Mouse (Mus musculus) liver, embryonic 12.5 days (tissue): ENCODE results near the gene Dpp10. TPM values are rescaled to one million over a fixed set of nuclear protein-coding genes. Genes with fewer than 3 reads are reported as not detected.

Source experiments
- ATAC-seq: fragments of 200-750 bp; cut with Nextera tagmentation; 2 replicates; pipeline ENCODE4 v1.8.0; 2017; ENCODE audit warnings: moderate number of reproducible peaks, mild to moderate bottlenecking, moderate library complexity
- H3K27ac ChIP-seq: fragments of 300-500 bp; sonication (generic); 2 replicates; pipeline ENCODE4 v1.5.1; 2016; ENCODE audit warnings: mild to moderate bottlenecking
- H3K27me3 ChIP-seq: fragments of 300-500 bp; sonication (generic); replicated peaks from 2 replicates; pipeline ENCODE4 v1.6.1; 2016; ENCODE audit warnings: mild to moderate bottlenecking, moderate library complexity
- H3K36me3 ChIP-seq: fragments of 300-500 bp; sonication (generic); 2 replicates; pipeline ENCODE4 v1.6.1; 2016; ENCODE audit warnings: mild to moderate bottlenecking, moderate library complexity
- H3K4me1 ChIP-seq: fragments of 300-500 bp; sonication (generic); 2 replicates; pipeline ENCODE4 v1.6.1; 2016
- H3K4me2 ChIP-seq: fragments of 300-500 bp; sonication (generic); 2 replicates; pipeline ENCODE4 v1.6.1; 2016; ENCODE audit warnings: mild to moderate bottlenecking, moderate library complexity
- H3K4me3 ChIP-seq: fragments of 300-500 bp; sonication (generic); 2 replicates; pipeline ENCODE4 v1.5.1; 2016; ENCODE audit warnings: mild to moderate bottlenecking, moderate library complexity
- H3K9ac ChIP-seq: fragments of 300-500 bp; sonication (generic); 2 replicates; pipeline ENCODE4 v1.6.1; 2016; ENCODE audit warnings: mild to moderate bottlenecking, moderate library complexity
- H3K9me3 ChIP-seq: fragments of 300-500 bp; sonication (generic); replicated peaks from 2 replicates; pipeline ENCODE4 v1.6.1; 2016; ENCODE audit warnings: mild to moderate bottlenecking, moderate library complexity
- WGBS: fragments of 180-500 bp; shearing (Covaris S2); methylation state at CpG from one replicate; pipeline ENCODE4 v1.1.7; 2016; ENCODE audit not compliant: insufficient replicate concordance; 5-methylcytosine and 5-hydroxymethylcytosine counted together
- polyA plus RNA-seq: library from polyadenylated mRNA; unstranded; fragments of >200 nt; fragmentation: Nextera tagmentation; extraction: Ambion mirVana; gene quantifications from 2 replicates; pipeline ENCODE4 v1.2.1, GENCODE M21; 2016

The Dpp10 gene
- polyA plus RNA-seq, 1 experiment from 2014 or later: not detected

- H3K27ac ChIP-seq: no peak overlapping the region
- WGBS: 54% methylated on average over 2 of the region's 2 CpGs
- no peaks in the 10 kb centered on the region for H3K4me1 ChIP-seq
- H3K36me3 ChIP-seq: no peaks in the 10 kb centered on the region
- no peaks in the 10 kb centered on the region for H3K27me3 ChIP-seq
- no peaks in the 10 kb centered on the region for H3K9me3 ChIP-seq
- no peak for ATAC-seq
- no peak overlapping the region for H3K4me3 ChIP-seq
- no peak overlapping the region for H3K4me2 ChIP-seq
- H3K9ac ChIP-seq: no peak overlapping the region
These were observed 59.9 kb downstream of the Dpp10 start for GRCm38 (mm10) chr1:123985324-123986024.

DNA sequence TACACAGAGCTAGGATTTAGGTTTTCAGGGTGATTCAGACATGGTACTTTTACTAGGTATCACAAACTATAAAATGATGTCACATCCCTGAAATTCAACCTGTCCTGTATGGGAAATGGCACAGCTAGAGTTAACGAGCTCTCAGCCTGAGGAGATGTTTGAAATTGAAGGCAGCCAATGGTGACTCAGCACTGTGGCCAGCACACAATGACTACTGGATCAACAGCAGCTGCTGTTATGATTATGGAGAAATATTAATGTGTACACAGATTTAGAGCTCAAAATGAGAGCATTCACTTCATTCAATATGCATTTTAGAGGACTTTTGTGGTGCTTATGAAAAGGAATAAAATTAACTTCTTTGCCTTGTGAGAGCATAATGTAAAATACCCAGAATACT lies 66.8 kb downstream of the Dpp10 start:
- 41% methylated on average over 1 of the region's 1 CpGs for WGBS
- Histone ChIP-seq H3K9me3 (no peaks in the 10 kb centered on the region), H3K4me3 (no peak overlapping the region), H3K9ac (no peak overlapping the region), H3K27ac (no peak overlapping the region), H3K27me3 (no peaks in the 10 kb centered on the region), H3K4me2 (no peak overlapping the region), H3K4me1 (no peaks in the 10 kb centered on the region), H3K36me3 (no peaks in the 10 kb centered on the region)
- ATAC-seq: no peak

DNA sequence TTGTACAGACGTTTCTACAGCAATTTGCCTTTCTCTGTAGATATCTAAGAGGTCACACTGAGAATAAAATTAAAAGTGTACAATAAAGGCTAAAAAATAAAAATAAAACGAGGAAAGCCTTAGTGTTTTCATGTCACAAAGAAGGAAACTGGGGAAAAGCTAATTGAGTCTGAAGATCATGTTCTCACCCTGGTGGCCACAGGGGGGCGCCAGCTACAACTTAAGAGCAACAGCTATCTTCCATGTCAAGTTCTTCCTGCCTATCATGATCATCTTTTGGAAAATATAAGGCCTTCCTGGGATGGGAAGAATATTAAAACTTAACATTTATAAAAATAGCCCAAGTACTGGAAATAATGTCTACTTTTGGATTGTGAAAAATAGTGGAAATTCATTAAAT lies 70.7 kb downstream of the Dpp10 start:
- H3K27me3 ChIP-seq: no peaks in the 10 kb centered on the region
- WGBS: 20% methylated on average over 3 of the region's 3 CpGs
- H3K4me1 ChIP-seq: no peaks in the 10 kb centered on the region
- no peak overlapping the region for H3K9ac ChIP-seq
- H3K4me3 ChIP-seq: no peak overlapping the region
- no peak overlapping the region for H3K4me2 ChIP-seq
- H3K27ac ChIP-seq: no peak overlapping the region
- H3K36me3 ChIP-seq: no peaks in the 10 kb centered on the region
- no peaks in the 10 kb centered on the region for H3K9me3 ChIP-seq
- ATAC-seq: no peak

GRCm38 (mm10) chr1:123946149-123946548 lies 99.2 kb downstream of the Dpp10 start:
- Histone ChIP-seq H3K27ac (no peak overlapping the region), H3K9ac (no peak overlapping the region), H3K4me2 (no peak overlapping the region), H3K36me3 (no peaks in the 10 kb centered on the region), H3K27me3 (no peaks in the 10 kb centered on the region), H3K4me3 (no peak overlapping the region), H3K9me3 (no peaks in the 10 kb centered on the region), H3K4me1 (no peaks in the 10 kb centered on the region)
- ATAC-seq: no peak
- WGBS: 55% methylated on average over 4 of the region's 4 CpGs

DNA sequence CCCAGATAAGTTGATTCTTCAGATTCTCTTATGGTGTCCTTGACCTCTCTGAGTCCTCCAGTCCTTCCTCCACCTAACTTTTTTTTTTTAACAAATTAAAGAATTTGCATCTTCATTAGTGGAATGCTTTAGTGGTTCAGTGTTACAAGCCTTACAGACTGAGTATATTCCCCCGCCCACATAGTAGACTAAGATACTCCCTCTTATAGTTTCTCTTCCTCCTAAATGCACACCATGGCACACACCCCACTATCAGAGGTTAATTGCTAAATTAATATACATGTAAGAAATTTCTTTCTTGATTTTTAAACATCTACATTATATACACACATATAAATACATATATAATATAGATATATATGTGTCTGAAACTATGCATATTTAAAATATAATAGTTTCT lies 104.5 kb downstream of the Dpp10 start:
- H3K9ac ChIP-seq: no peak overlapping the region
- no peak overlapping the region for H3K4me2 ChIP-seq
- no peak overlapping the region for H3K27ac ChIP-seq
- H3K9me3 ChIP-seq: no peaks in the 10 kb centered on the region
- H3K36me3 ChIP-seq: no peaks in the 10 kb centered on the region
- WGBS: 78% methylated on average over 1 of the region's 1 CpGs
- no peak for ATAC-seq
- H3K4me3 ChIP-seq: no peak overlapping the region
- no peaks in the 10 kb centered on the region for H3K4me1 ChIP-seq
- no peaks in the 10 kb centered on the region for H3K27me3 ChIP-seq

- no peak for ATAC-seq
- no peak overlapping the region for H3K4me3 ChIP-seq
- H3K9ac ChIP-seq: no peak overlapping the region
- H3K9me3 ChIP-seq: no peaks in the 10 kb centered on the region
- no peak overlapping the region for H3K27ac ChIP-seq
- H3K4me2 ChIP-seq: no peak overlapping the region
- no peaks in the 10 kb centered on the region for H3K27me3 ChIP-seq
- no peaks in the 10 kb centered on the region for H3K4me1 ChIP-seq
- WGBS: 38% methylated on average over 7 of the region's 7 CpGs
- no peaks in the 10 kb centered on the region for H3K36me3 ChIP-seq
These were observed 111.3 kb downstream of the Dpp10 start for GRCm38 (mm10) chr1:123933812-123934727.

GRCm38 (mm10) chr1:123928003-123928370 lies 117.4 kb downstream of the Dpp10 start:
- Histone ChIP-seq H3K27me3 (no peaks in the 10 kb centered on the region), H3K9me3 (no peaks in the 10 kb centered on the region), H3K36me3 (no peaks in the 10 kb centered on the region), H3K4me3 (no peak overlapping the region), H3K9ac (no peak overlapping the region), H3K27ac (no peak overlapping the region), H3K4me2 (no peak overlapping the region), H3K4me1 (no peaks in the 10 kb centered on the region)
- ATAC-seq: no peak
- WGBS: 50% methylated on average over 3 of the region's 3 CpGs

GRCm38 (mm10) chr1:123927278-123928002 lies 117.9 kb downstream of the Dpp10 start:
- ATAC-seq: no peak

DNA sequence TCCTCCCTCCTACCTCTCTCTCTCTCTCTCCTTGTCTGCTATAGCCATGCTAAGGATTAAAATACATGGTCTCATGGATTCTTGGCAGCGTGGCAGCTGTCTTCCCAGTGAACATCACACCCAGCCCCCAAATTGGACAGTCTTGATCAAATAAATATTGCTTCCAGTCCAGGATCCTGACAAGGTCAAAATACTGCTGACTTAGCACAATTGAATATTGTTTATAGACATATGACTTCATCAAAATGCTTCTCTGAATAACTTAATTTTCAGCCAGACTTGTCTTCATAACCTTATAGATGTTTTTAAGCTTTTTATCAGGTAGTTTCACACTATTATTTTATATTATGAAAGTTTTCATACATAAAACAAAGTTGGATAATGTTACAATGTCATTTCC lies 120.5 kb downstream of the Dpp10 start:
- Histone ChIP-seq H3K4me3 (no peak overlapping the region), H3K9me3 (no peaks in the 10 kb centered on the region), H3K9ac (no peak overlapping the region), H3K27me3 (no peaks in the 10 kb centered on the region), H3K27ac (no peak overlapping the region), H3K4me1 (no peaks in the 10 kb centered on the region), H3K36me3 (no peaks in the 10 kb centered on the region), H3K4me2 (no peak overlapping the region)
- WGBS: 52% methylated on average over 1 of the region's 1 CpGs
- no peak for ATAC-seq

More at GRCm38 (mm10) chr1:123927278-123928002, 117.9 kb downstream of the Dpp10 start:
- no peak overlapping the region for H3K4me3 ChIP-seq
- no peak overlapping the region for H3K4me2 ChIP-seq
- no peaks in the 10 kb centered on the region for H3K9me3 ChIP-seq
- H3K36me3 ChIP-seq: no peaks in the 10 kb centered on the region
- no peak overlapping the region for H3K9ac ChIP-seq
- no peaks in the 10 kb centered on the region for H3K4me1 ChIP-seq
- no peaks in the 10 kb centered on the region for H3K27me3 ChIP-seq
- H3K27ac ChIP-seq: no peak overlapping the region

DNA sequence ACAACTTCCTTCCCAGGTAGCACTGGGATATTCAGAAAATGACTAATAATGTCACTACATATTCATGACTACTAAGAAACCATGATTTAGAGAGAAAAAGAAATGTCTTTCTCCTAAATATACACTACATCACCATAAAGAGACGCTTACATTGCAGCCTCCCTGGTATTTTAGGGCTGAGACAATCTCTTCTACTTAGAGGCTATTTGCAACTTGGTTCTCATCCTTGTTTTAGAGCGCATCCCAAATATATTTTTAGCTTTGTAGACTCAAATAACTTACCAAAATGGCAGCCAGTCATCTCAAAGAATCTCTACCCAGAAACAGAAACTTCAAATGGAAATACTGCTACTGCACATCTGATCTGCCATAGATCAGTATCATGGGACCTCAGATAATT lies 121.5 kb downstream of the Dpp10 start:
- Histone ChIP-seq H3K4me1 (no peaks in the 10 kb centered on the region), H3K27ac (no peak overlapping the region), H3K27me3 (no peaks in the 10 kb centered on the region), H3K4me2 (no peak overlapping the region), H3K36me3 (no peaks in the 10 kb centered on the region), H3K9me3 (no peaks in the 10 kb centered on the region), H3K9ac (no peak overlapping the region), H3K4me3 (no peak overlapping the region)
- ATAC-seq: no peak
- WGBS: 42% methylated on average over 2 of the region's 2 CpGs

GRCm38 (mm10) chr1:123919606-123920005 lies 125.8 kb downstream of the Dpp10 start:
- Histone ChIP-seq H3K9ac (no peak overlapping the region), H3K4me1 (no peaks in the 10 kb centered on the region), H3K36me3 (no peaks in the 10 kb centered on the region), H3K4me2 (no peak overlapping the region), H3K27me3 (no peaks in the 10 kb centered on the region), H3K27ac (no peak overlapping the region), H3K9me3 (no peaks in the 10 kb centered on the region), H3K4me3 (no peak overlapping the region)
- ATAC-seq: no peak
- 78% methylated on average over 1 of the region's 1 CpGs for WGBS

- WGBS: 61% methylated on average over 5 of the region's 5 CpGs
- Histone ChIP-seq H3K36me3 (no peaks in the 10 kb centered on the region), H3K9me3 (no peaks in the 10 kb centered on the region), H3K4me3 (no peak overlapping the region), H3K27me3 (no peaks in the 10 kb centered on the region), H3K4me1 (no peaks in the 10 kb centered on the region), H3K27ac (no peak overlapping the region), H3K9ac (no peak overlapping the region), H3K4me2 (no peak overlapping the region)
- no peak for ATAC-seq
These were observed 142.7 kb downstream of the Dpp10 start for GRCm38 (mm10) chr1:123902628-123903027.
